Mouse (Mus musculus): ENCODE measurements around the gene Slc23a4. TPM values are rescaled to one million over a fixed set of nuclear protein-coding genes. Genes with fewer than 3 reads are reported as not detected.

Slc23a4 gene
- polyA plus RNA-seq (2011; ENCODE audit: insufficient read depth, insufficient read length, low read depth, missing spikeins): 1.3 and 2.4 TPM in 2 replicates

DNA sequence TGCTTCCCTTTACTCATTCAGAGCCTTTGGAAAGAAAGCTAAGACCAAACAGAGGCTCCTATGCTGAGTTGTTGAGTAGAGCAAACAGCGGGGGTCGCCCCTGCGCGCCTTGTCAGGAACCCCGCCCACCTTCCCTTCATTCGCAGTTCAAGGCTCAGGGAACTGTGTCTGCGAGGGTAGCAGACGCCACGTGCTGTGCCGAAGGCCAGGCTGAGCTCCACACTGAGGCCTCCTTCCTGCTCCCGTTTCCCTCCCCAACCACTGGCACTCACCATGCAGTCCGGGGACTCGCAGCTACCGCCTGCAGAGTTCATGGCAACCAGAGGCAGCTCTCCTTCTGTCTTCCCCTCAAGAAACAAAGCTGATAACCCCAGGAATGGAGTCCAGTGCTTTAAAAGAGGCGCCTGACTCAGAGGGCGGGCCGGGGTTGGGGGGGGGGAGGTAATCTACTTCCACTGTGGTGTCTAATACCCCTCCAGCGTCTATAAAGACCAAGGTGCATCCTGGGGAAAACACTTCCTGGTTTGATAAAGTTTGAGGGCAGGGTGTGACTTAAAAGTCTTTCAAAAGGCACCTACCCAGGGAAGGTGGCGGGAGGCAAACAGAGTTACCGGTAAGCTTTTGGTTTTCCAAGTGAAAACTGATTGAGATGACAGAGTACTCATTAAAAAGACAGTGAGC is at the start of gene Slc23a4:
Gene Slc23a4, minus strand, starts transcription at position 324 of the 681 bp plus-strand sequence.
- Histone ChIP-seq H3K9ac (ENCODE audit: low read depth, poor library complexity, severe bottlenecking) (no peak within 1 kb of the TSS), H3K4me3 (ENCODE audit: low read depth, low read length) (no peak within 1 kb of the TSS), H3K27me3 (ENCODE audit: control insufficient read depth, insufficient read depth, low read length, poor library complexity, severe bottlenecking) (no peaks in the 10 kb centered on the region), H3K4me1 (ENCODE audit: control insufficient read depth, insufficient read depth, low read length) (peaks cover 3% of the 10 kb centered on the region), H3K36me3 (ENCODE audit: control insufficient read depth, insufficient read depth, low read length, poor library complexity, severe bottlenecking) (no peaks in the 10 kb centered on the region), H3K27ac (ENCODE audit: insufficient read depth, low read length) (no peak within 1 kb of the TSS), H3K9me3 (replicated peaks; ENCODE audit: control insufficient read depth, insufficient read depth, low read length, poor library complexity, severe bottlenecking) (no peaks in the 10 kb centered on the region)
- TF ChIP-seq CTCF (IDR thresholded peaks at IDR 0.05; ENCODE audit: low read depth, low read length) (no peak), EP300 (IDR thresholded peaks at IDR 0.05; ENCODE audit: insufficient read depth, low read depth, low read length) (no peak), POLR2A (IDR thresholded peaks at IDR 0.05; ENCODE audit: insufficient read depth, low read length) (no peak)

DNA sequence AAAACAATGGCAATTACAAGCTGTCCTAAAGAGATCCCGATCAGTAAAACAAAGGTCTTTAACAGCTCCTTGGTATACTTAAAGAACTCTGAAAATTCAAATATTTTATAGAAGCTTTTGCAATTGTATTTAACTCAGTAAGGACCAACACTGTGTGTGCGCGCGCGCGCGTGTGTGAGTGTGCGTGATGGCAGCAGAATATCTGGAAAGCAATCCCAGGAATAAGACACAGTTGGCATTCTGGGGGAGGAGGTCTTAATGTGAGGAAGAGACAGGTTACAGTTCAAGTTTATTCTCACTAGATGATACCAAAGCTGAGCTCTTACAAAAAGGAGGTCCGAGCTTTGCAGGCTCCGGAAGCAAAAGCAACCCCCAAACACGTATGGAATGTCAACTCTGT is 45.1 kb upstream of the Slc23a4 start:
- H3K4me3 ChIP-seq (ENCODE audit: low read depth, low read length): no peak overlapping the region
- no peaks in the 10 kb centered on the region for H3K9me3 ChIP-seq (replicated peaks; ENCODE audit: control insufficient read depth, insufficient read depth, low read length, poor library complexity, severe bottlenecking)
- H3K27me3 ChIP-seq (ENCODE audit: control insufficient read depth, insufficient read depth, low read length, poor library complexity, severe bottlenecking): no peaks in the 10 kb centered on the region
- TF ChIP-seq POLR2A (IDR thresholded peaks at IDR 0.05; ENCODE audit: insufficient read depth, low read length) (no peak), EP300 (IDR thresholded peaks at IDR 0.05; ENCODE audit: insufficient read depth, low read depth, low read length) (no peak), CTCF (IDR thresholded peaks at IDR 0.05; ENCODE audit: low read depth, low read length) (no peak)
- H3K27ac ChIP-seq (ENCODE audit: insufficient read depth, low read length): no peak overlapping the region
- H3K36me3 ChIP-seq (ENCODE audit: control insufficient read depth, insufficient read depth, low read length, poor library complexity, severe bottlenecking): no peaks in the 10 kb centered on the region; the same call in 1 of the 2 replicates
- H3K4me1 ChIP-seq (ENCODE audit: control insufficient read depth, insufficient read depth, low read length): peaks cover 1% of the 10 kb centered on the region
- no peak overlapping the region for H3K9ac ChIP-seq (ENCODE audit: low read depth, poor library complexity, severe bottlenecking)

DNA sequence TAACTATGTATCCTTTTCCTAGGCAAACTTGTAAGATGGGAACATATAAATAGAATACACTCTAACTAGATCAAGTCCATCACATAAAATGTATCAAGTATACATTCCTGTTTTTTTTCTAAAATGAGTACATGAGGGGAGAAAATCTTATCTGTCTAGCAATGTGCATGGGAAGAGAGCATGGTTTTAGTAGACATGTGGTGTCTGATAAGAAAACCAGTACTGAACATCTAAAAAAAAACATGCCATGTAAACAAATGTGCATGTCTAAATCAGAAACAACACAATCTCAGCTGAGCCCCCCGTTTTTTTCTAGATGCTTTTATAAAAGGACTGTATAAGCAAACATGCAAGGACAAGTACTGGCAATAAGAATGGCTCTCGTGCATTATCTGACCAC is 44.5 kb upstream of the Slc23a4 start:
- Histone ChIP-seq H3K27ac (ENCODE audit: insufficient read depth, low read length) (no peak overlapping the region), H3K27me3 (ENCODE audit: control insufficient read depth, insufficient read depth, low read length, poor library complexity, severe bottlenecking) (no peaks in the 10 kb centered on the region), H3K4me3 (ENCODE audit: low read depth, low read length) (no peak overlapping the region), H3K9ac (ENCODE audit: low read depth, poor library complexity, severe bottlenecking) (no peak overlapping the region), H3K4me1 (ENCODE audit: control insufficient read depth, insufficient read depth, low read length) (peaks cover 1% of the 10 kb centered on the region), H3K36me3 (ENCODE audit: control insufficient read depth, insufficient read depth, low read length, poor library complexity, severe bottlenecking) (no peaks in the 10 kb centered on the region; the same call in 1 of the 2 replicates), H3K9me3 (replicated peaks; ENCODE audit: control insufficient read depth, insufficient read depth, low read length, poor library complexity, severe bottlenecking) (no peaks in the 10 kb centered on the region)
- TF ChIP-seq EP300 (IDR thresholded peaks at IDR 0.05; ENCODE audit: insufficient read depth, low read depth, low read length) (no peak), CTCF (IDR thresholded peaks at IDR 0.05; ENCODE audit: low read depth, low read length) (no peak), POLR2A (IDR thresholded peaks at IDR 0.05; ENCODE audit: insufficient read depth, low read length) (no peak)

DNA sequence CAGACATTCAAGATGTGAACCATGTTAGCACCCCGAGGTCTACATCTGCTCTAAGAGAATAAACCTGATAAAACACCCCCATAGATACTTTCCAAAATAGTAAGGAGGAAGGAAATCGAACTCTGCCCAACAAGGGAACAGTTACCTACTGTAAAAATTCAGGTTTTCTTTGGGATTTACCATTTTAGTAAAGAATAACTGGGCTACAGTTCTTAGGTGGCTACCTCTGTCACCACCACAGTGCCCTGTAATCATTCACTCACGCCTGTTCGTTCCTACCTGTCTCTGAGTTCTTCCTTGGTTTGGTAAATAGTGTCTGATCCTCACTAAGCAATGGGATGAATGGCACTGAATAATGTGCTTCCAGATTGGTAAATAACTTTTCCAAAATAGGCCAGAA is 42.6 kb upstream of the Slc23a4 start:
- Histone ChIP-seq H3K36me3 (ENCODE audit: control insufficient read depth, insufficient read depth, low read length, poor library complexity, severe bottlenecking) (no peaks in the 10 kb centered on the region), H3K27me3 (ENCODE audit: control insufficient read depth, insufficient read depth, low read length, poor library complexity, severe bottlenecking) (no peaks in the 10 kb centered on the region), H3K4me3 (ENCODE audit: low read depth, low read length) (no peak overlapping the region), H3K9ac (ENCODE audit: low read depth, poor library complexity, severe bottlenecking) (no peak overlapping the region), H3K4me1 (ENCODE audit: control insufficient read depth, insufficient read depth, low read length) (peaks cover 5% of the 10 kb centered on the region), H3K27ac (ENCODE audit: insufficient read depth, low read length) (no peak overlapping the region), H3K9me3 (replicated peaks; ENCODE audit: control insufficient read depth, insufficient read depth, low read length, poor library complexity, severe bottlenecking) (no peaks in the 10 kb centered on the region)
- no peak for TF ChIP-seq EP300 (IDR thresholded peaks at IDR 0.05; ENCODE audit: insufficient read depth, low read depth, low read length)
- TF ChIP-seq CTCF (IDR thresholded peaks at IDR 0.05; ENCODE audit: low read depth, low read length): no peak
- TF ChIP-seq POLR2A (IDR thresholded peaks at IDR 0.05; ENCODE audit: insufficient read depth, low read length): no peak

DNA sequence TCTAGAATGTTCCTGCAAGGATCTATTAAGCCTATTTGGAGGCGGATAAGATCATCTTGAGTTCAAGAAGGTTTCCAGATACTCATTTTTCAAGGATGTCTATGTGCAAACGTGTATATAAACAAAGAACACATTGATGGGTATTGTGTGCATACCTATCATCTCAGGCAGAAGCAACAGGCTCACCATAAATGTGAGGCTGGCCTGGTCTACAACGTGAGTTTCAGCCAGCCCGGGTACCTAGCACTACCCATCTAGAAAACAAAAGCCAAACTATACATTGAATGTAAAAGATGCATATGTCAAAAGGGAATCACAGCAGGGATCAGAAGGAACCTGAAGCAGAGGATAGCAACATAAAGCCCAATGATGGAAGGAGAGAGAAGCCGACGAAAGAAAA is 42.0 kb upstream of the Slc23a4 start:
- TF ChIP-seq EP300 (IDR thresholded peaks at IDR 0.05; ENCODE audit: insufficient read depth, low read depth, low read length) (no peak), POLR2A (IDR thresholded peaks at IDR 0.05; ENCODE audit: insufficient read depth, low read length) (no peak), CTCF (IDR thresholded peaks at IDR 0.05; ENCODE audit: low read depth, low read length) (no peak)
- no peak overlapping the region for H3K27ac ChIP-seq (ENCODE audit: insufficient read depth, low read length)
- no peaks in the 10 kb centered on the region for H3K9me3 ChIP-seq (replicated peaks; ENCODE audit: control insufficient read depth, insufficient read depth, low read length, poor library complexity, severe bottlenecking)
- peaks cover 5% of the 10 kb centered on the region for H3K4me1 ChIP-seq (ENCODE audit: control insufficient read depth, insufficient read depth, low read length)
- H3K9ac ChIP-seq (ENCODE audit: low read depth, poor library complexity, severe bottlenecking): no peak overlapping the region
- no peaks in the 10 kb centered on the region for H3K27me3 ChIP-seq (ENCODE audit: control insufficient read depth, insufficient read depth, low read length, poor library complexity, severe bottlenecking)
- H3K4me3 ChIP-seq (ENCODE audit: low read depth, low read length): no peak overlapping the region
- H3K36me3 ChIP-seq (ENCODE audit: control insufficient read depth, insufficient read depth, low read length, poor library complexity, severe bottlenecking): no peaks in the 10 kb centered on the region

DNA sequence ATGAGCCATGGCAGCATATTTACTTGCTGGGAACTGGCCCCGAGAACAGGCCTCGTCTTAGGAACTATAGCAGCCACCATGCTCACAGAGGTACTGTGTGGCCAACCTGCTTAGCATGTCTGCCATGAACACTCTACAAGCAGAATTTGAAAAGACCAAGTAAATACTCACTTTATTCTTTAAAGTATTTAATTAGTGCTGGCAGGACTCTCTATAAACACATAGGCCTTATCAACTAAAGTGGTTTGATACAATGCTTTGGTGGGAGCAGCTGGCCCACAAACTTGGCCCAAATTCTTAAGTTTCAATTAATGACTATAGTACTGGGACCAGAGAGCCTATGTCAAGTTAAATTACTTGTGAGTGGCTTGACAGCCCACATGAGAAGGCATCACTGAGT is 39.8 kb upstream of the Slc23a4 start:
- Histone ChIP-seq H3K36me3 (ENCODE audit: control insufficient read depth, insufficient read depth, low read length, poor library complexity, severe bottlenecking) (no peaks in the 10 kb centered on the region), H3K4me1 (ENCODE audit: control insufficient read depth, insufficient read depth, low read length) (peaks cover 6% of the 10 kb centered on the region), H3K4me3 (ENCODE audit: low read depth, low read length) (no peak overlapping the region), H3K9me3 (replicated peaks; ENCODE audit: control insufficient read depth, insufficient read depth, low read length, poor library complexity, severe bottlenecking) (no peaks in the 10 kb centered on the region), H3K27me3 (ENCODE audit: control insufficient read depth, insufficient read depth, low read length, poor library complexity, severe bottlenecking) (no peaks in the 10 kb centered on the region), H3K27ac (ENCODE audit: insufficient read depth, low read length) (no peak overlapping the region), H3K9ac (ENCODE audit: low read depth, poor library complexity, severe bottlenecking) (no peak overlapping the region)
- TF ChIP-seq POLR2A (IDR thresholded peaks at IDR 0.05; ENCODE audit: insufficient read depth, low read length) (no peak), CTCF (IDR thresholded peaks at IDR 0.05; ENCODE audit: low read depth, low read length) (no peak), EP300 (IDR thresholded peaks at IDR 0.05; ENCODE audit: insufficient read depth, low read depth, low read length) (no peak)
